Mouse (Mus musculus) erythroblast, embryonic 14.5 days (primary cell): Measurements from ENCODE around the gene Vrk1.

Experiments
- GATA1 ChIP-seq: IDR thresholded peaks from 2 replicates; pipeline ENCODE4 v1.6.1; 2012; ENCODE audit warnings: low read length, inconsistent platforms, mixed read lengths
- TAL1 ChIP-seq: IDR thresholded peaks from 3 replicates; pipeline ENCODE4 v1.6.1; 2012; ENCODE audit warnings: low read length, inconsistent platforms, mixed read lengths

DNA sequence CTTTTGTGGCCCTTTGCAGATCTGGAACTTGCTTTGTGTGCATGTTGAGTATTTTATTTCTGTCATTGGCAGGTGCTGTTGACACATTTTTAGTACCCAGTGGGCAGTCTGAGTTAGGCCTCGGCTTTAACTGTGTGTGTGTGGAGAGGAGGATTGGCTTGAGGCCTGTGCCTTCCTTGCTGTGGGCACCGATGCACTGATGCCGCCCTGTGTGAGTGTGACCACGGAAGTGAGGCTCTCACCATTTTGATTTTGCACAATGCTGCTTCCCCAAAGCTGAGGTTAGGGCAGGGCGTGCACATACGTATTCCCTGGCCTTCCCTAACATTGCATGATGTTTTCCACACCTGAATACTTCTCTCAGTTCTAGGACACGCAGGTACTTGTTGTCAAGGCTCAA is 30.2 kb downstream of the Vrk1 start:
- no peak for TF ChIP-seq GATA1
- TF ChIP-seq TAL1 = no peak
